Mouse (Mus musculus): Measurements from ENCODE around the gene Lect2.

Lect2 gene

GRCm38 (mm10) chr13:56500132-56500531 lies 48.2 kb downstream of the Lect2 start:
- DNase-seq: peak; percentile 20

DNA sequence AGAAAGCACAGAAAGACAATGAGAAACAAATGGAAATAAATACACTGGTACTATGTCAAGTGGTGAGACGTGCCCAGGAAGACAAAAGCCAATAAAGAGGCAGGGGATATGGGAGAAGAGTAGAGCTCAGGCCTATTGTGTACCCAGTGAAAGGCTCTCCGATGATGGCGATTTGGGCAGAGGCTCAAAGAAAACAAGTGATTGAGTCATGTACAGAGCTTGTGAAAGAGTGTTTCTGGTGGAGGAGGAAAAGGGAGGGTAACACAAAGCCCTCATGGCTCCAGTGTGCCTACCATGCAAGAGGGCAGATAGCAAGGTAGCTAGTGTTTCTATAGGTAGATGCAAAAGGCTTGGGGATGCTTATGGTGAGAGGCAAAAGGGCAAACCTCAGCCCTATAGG lies 53.9 kb downstream of the Lect2 start:
- no peak for DNase-seq
